Mouse (Mus musculus): ENCODE data around the gene Fiz1.

The Fiz1 gene

GRCm38 (mm10) chr7:5014251-5015117 is at the start of gene Fiz1, which contains the start of gene Zfp524:
Gene Fiz1, minus strand, starts transcription at chr7:5014697.
Gene Zfp524, plus strand, starts transcription at chr7:5014415.
- DNase-seq (ENCODE audit: low read depth, low spot score) = peak; percentile 98

GRCm38 (mm10) chr7:5062360-5063001 is 48.0 kb upstream of the Fiz1 start:
- peak; percentile 85 for DNase-seq (ENCODE audit: low read depth, low spot score)

GRCm38 (mm10) chr7:5061774-5062359 is 47.4 kb upstream of the Fiz1 start, which contains the start of gene U2af2:
Gene U2af2, plus strand, starts transcription at chr7:5062143.
- peak; percentile 85 for DNase-seq (ENCODE audit: low read depth, low spot score)

GRCm38 (mm10) chr7:5060944-5061773 is 46.7 kb upstream of the Fiz1 start:
- peak; percentile 99 for DNase-seq (ENCODE audit: low read depth, low spot score)

- peak; percentile 82 for DNase-seq (ENCODE audit: low read depth, low spot score)
These were observed 45.8 kb upstream of the Fiz1 start for GRCm38 (mm10) chr7:5060239-5060731.

GRCm38 (mm10) chr7:5059421-5059820 is 44.9 kb upstream of the Fiz1 start:
- no peak for DNase-seq (ENCODE audit: low read depth, low spot score)

- DNase-seq (ENCODE audit: low read depth, low spot score) = no peak
These were observed 44.1 kb upstream of the Fiz1 start for GRCm38 (mm10) chr7:5058631-5059030.

GRCm38 (mm10) chr7:5057804-5058203 is 43.3 kb upstream of the Fiz1 start:
- DNase-seq (ENCODE audit: low read depth, low spot score) = no peak

- no peak for DNase-seq (ENCODE audit: low read depth, low spot score)
These were observed 42.9 kb upstream of the Fiz1 start for GRCm38 (mm10) chr7:5057381-5057780.

GRCm38 (mm10) chr7:5056651-5057263 is 42.3 kb upstream of the Fiz1 start:
- no peak for DNase-seq (ENCODE audit: low read depth, low spot score)

GRCm38 (mm10) chr7:5053456-5054179 is 39.1 kb upstream of the Fiz1 start:
- no peak for DNase-seq (ENCODE audit: low read depth, low spot score)

- no peak for DNase-seq (ENCODE audit: low read depth, low spot score)
These were observed 38.4 kb upstream of the Fiz1 start for GRCm38 (mm10) chr7:5052931-5053343.

- DNase-seq (ENCODE audit: low read depth, low spot score) = no peak
These were observed 37.9 kb upstream of the Fiz1 start for GRCm38 (mm10) chr7:5052438-5052837.

GRCm38 (mm10) chr7:5051193-5052192 is 37.0 kb upstream of the Fiz1 start, which contains the start of gene Zfp580:
Gene Zfp580, plus strand, starts transcription at chr7:5051538.
- peak; percentile 84 for DNase-seq (ENCODE audit: low read depth, low spot score)

- DNase-seq (ENCODE audit: low read depth, low spot score) = no peak
These were observed 32.8 kb upstream of the Fiz1 start for GRCm38 (mm10) chr7:5047313-5047712.

- no peak for DNase-seq (ENCODE audit: low read depth, low spot score)
These were observed 31.6 kb upstream of the Fiz1 start for GRCm38 (mm10) chr7:5046112-5046511.

GRCm38 (mm10) chr7:5044981-5045380 is 30.5 kb upstream of the Fiz1 start:
- no peak for DNase-seq (ENCODE audit: low read depth, low spot score)

- no peak for DNase-seq (ENCODE audit: low read depth, low spot score)
These were observed 24.4 kb upstream of the Fiz1 start for GRCm38 (mm10) chr7:5038940-5039339.

Data from forelimb bud, embryonic 11.5 days (tissue).